Mouse (Mus musculus) kidney, adult 2 months (tissue): ENCODE data around the gene Sox5.

Experiments used
- CTCF ChIP-seq: fragments of 200-500 bp; conservative IDR thresholded peaks from 2 replicates; pipeline ENCODE4 v1.5.1; 2011; ENCODE audit warnings: low read depth, mild to moderate bottlenecking, control low read depth, low read length, moderate library complexity, mixed read lengths; ENCODE audit not compliant: insufficient read depth, insufficient read length
- POLR2A ChIP-seq: fragments of 200-500 bp; IDR thresholded peaks from one replicate; pipeline ENCODE4 v1.6.1; 2011; ENCODE audit warnings: low read depth, low read length, control low read depth

DNA sequence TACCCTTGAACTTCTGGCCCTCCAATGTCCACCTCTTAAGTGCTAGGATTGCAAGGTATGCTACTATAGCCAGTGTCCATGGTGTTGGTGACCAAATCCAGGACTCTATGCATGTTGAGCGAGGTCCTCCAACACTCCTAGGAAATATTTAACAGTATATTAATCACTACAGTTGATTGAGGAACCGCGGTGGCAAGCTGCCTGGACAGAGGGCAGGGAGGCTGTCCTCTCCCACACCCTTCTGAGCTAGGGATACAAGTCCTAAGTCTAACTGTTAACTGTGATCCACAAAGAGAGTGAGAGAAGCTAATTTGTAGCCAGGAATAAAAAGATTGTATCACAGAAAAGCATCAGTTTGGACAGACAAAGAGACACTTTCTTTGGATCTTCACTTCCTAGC, 373.7 kb downstream of the Sox5 start:
- no peak for TF ChIP-seq POLR2A
- TF ChIP-seq CTCF, result no peak
